Mouse (Mus musculus) heart, adult 2 months (tissue): Measurements from ENCODE around the gene Mymk. TPM values are rescaled to one million over a fixed set of nuclear protein-coding genes. Genes with fewer than 3 reads are reported as not detected.

ENCODE experiments used
- DNase-seq, 2 experiments: peaks; one replicate each; pipeline ENCODE4 v3.0.0; 2021
- H3K27ac ChIP-seq: fragments of 200-600 bp; 2 replicates; pipeline ENCODE4 v1.8.1; 2022
- H3K27me3 ChIP-seq: fragments of 200-500 bp; 2 replicates; pipeline ENCODE4 v1.6.1; 2012; ENCODE audit warnings: mild to moderate bottlenecking, low read length, inconsistent platforms, mixed read lengths; ENCODE audit not compliant: control insufficient read depth, insufficient read depth
- H3K36me3 ChIP-seq: fragments of 200-500 bp; 2 replicates; pipeline ENCODE4 v1.6.1; 2012; ENCODE audit warnings: low read length, inconsistent platforms; ENCODE audit not compliant: control insufficient read depth, insufficient read depth
- H3K4me1 ChIP-seq: fragments of 200-500 bp; 2 replicates; pipeline ENCODE4 v1.6.1; 2011; ENCODE audit warnings: low read length; ENCODE audit not compliant: control insufficient read depth, insufficient read depth
- H3K4me3 ChIP-seq: fragments of 200-600 bp; 2 replicates; pipeline ENCODE4 v1.8.1; 2022
- H3K79me2 ChIP-seq: fragments of 200-500 bp; replicated peaks from 2 replicates; pipeline ENCODE4 v1.6.1; 2012; ENCODE audit warnings: mild to moderate bottlenecking, inconsistent platforms, low read length, moderate library complexity, mixed read lengths; ENCODE audit not compliant: control insufficient read depth, insufficient read depth
- H3K9ac ChIP-seq: fragments of 200-500 bp; 2 replicates; pipeline ENCODE4 v1.6.1; 2012; ENCODE audit warnings: low read depth, mild to moderate bottlenecking, control low read depth, inconsistent platforms, low read length, mixed read lengths
- CTCF ChIP-seq: fragments of 200-600 bp; IDR thresholded peaks from 2 replicates; pipeline ENCODE4 v1.8.1; 2022; ENCODE audit warnings: antibody characterized with exemption, mild to moderate bottlenecking, moderate library complexity
- EP300 ChIP-seq: fragments of 200-500 bp; IDR thresholded peaks from 2 replicates; pipeline ENCODE4 v1.6.1; 2011; ENCODE audit warnings: low read depth, low read length, control low read depth; ENCODE audit not compliant: insufficient read depth
- POLR2A ChIP-seq: fragments of 200-500 bp; IDR thresholded peaks from 2 replicates; pipeline ENCODE4 v1.6.1; 2011; ENCODE audit warnings: mild to moderate bottlenecking, low read depth, low read length, control low read depth; ENCODE audit not compliant: insufficient read depth
- WGBS: fragments of 180-500 bp; shearing (Covaris S2); methylation state at CpG from one replicate; pipeline ENCODE4 v1.1.7; 2018; 5-methylcytosine and 5-hydroxymethylcytosine counted together
- intact Hi-C: fragments of 180-260 bp; cut with DNase I; formaldehyde crosslinking; loops from one replicate; pipeline ENCODE4 v1.15.1; 2025
- polyA plus RNA-seq: library from polyadenylated mRNA; depleted of rRNA; stranded (reverse); fragments of >200 nt; gene quantifications from 2 replicates; pipeline ENCODE4 v1.2.3, GENCODE M21; 2012
- total RNA-seq, 2 experiments: library from RNA; stranded (reverse); gene quantifications; 2 replicates each; pipeline ENCODE4 v1.2.3; 2021

Gene Mymk
- total and polyA plus RNA-seq, 3 experiments = 0.10 TPM; not detected in 2

GRCm38 (mm10) chr2:27086483-27087010 lies 14.6 kb upstream of the Mymk start:
- TF ChIP-seq CTCF (no peak), EP300 (no peak), POLR2A (no peak)
- DNase-seq = no peak
- peaks cover 26% of the 10 kb centered on the region for H3K4me1 ChIP-seq
- no peak overlapping the region for H3K9ac ChIP-seq
- H3K27ac ChIP-seq = no peak overlapping the region
- H3K4me3 ChIP-seq = no peak overlapping the region
- intact Hi-C loops = no loop called here
- WGBS = 84% methylated on average over 4 of the region's 4 CpGs
- H3K36me3 ChIP-seq = no peaks in the 10 kb centered on the region
- no peaks in the 10 kb centered on the region for H3K27me3 ChIP-seq
- H3K79me2 ChIP-seq = no peaks in the 10 kb centered on the region

GRCm38 (mm10) chr2:27085801-27086200 lies 13.8 kb upstream of the Mymk start:
- no peaks in the 10 kb centered on the region for H3K36me3 ChIP-seq
- H3K27ac ChIP-seq = no peak overlapping the region
- H3K4me3 ChIP-seq = no peak overlapping the region
- TF ChIP-seq POLR2A = no peak
- no peak for TF ChIP-seq EP300
- TF ChIP-seq CTCF = no peak
- WGBS = 61% methylated on average over 2 of the region's 2 CpGs
- peaks cover 26% of the 10 kb centered on the region for H3K4me1 ChIP-seq
- intact Hi-C loops = no loop called here
- H3K9ac ChIP-seq = no peak overlapping the region
- no peaks in the 10 kb centered on the region for H3K79me2 ChIP-seq
- no peaks in the 10 kb centered on the region for H3K27me3 ChIP-seq
- DNase-seq = no peak

GRCm38 (mm10) chr2:27084963-27085362 lies 13.0 kb upstream of the Mymk start:
- intact Hi-C loops = no loop called here
- 53% methylated on average over 8 of the region's 8 CpGs for WGBS
- no peak for TF ChIP-seq EP300
- TF ChIP-seq CTCF = no peak
- H3K36me3 ChIP-seq = no peaks in the 10 kb centered on the region
- H3K27me3 ChIP-seq = no peaks in the 10 kb centered on the region
- H3K79me2 ChIP-seq = no peaks in the 10 kb centered on the region
- H3K4me1 ChIP-seq = peaks cover 27% of the 10 kb centered on the region
- no peak for DNase-seq
- H3K27ac ChIP-seq = no peak overlapping the region
- no peak overlapping the region for H3K9ac ChIP-seq
- H3K4me3 ChIP-seq = no peak overlapping the region

GRCm38 (mm10) chr2:27083761-27084475 lies 11.9 kb upstream of the Mymk start:
- Histone ChIP-seq H3K9ac (no peak overlapping the region), H3K4me1 (peaks cover 32% of the 10 kb centered on the region), H3K27me3 (no peaks in the 10 kb centered on the region), H3K4me3 (no peak overlapping the region), H3K27ac (no peak overlapping the region), H3K79me2 (no peaks in the 10 kb centered on the region), H3K36me3 (no peaks in the 10 kb centered on the region)
- WGBS = 44% methylated on average over 12 of the region's 12 CpGs
- DNase-seq = peak; percentile 35 to 47
- intact Hi-C loops = no loop called here
- TF ChIP-seq EP300 (no peak), CTCF (no peak), POLR2A (no peak)

GRCm38 (mm10) chr2:27079649-27080048 lies 7.7 kb upstream of the Mymk start:
- intact Hi-C loops = loop anchor here (2.0 kb wide), 1 partner anchor 39 kb away; no protein-coding TSS in a partner anchor
- peak; percentile 32 to 41 for DNase-seq

GRCm38 (mm10) chr2:27079152-27079584 lies 7.2 kb upstream of the Mymk start, which contains the start of gene Adamtsl2:
Gene Adamtsl2, plus strand, starts transcription at chr2:27079379.
- intact Hi-C loops = loop anchor here (2.0 kb wide), 1 partner anchor 40 kb away; no protein-coding TSS in a partner anchor
- TF ChIP-seq EP300 = peak; percentile 44; the same call in 1 of the 2 replicates
- TF ChIP-seq POLR2A = peak; percentile 60; the same call in 1 of the 2 replicates
- peak; percentile 36; the same call in 1 of the 2 replicates for TF ChIP-seq CTCF
- Histone ChIP-seq H3K27me3 (no peaks in the 10 kb centered on the region), H3K36me3 (no peaks in the 10 kb centered on the region), H3K4me3 (peak within 1 kb of the TSS; percentile 30), H3K9ac (peak within 1 kb of the TSS; percentile 5; the same call in 1 of the 2 replicates), H3K4me1 (peaks cover 30% of the 10 kb centered on the region), H3K27ac (peak within 1 kb of the TSS; percentile 41), H3K79me2 (no peaks in the 10 kb centered on the region)
- peak; percentile 89 to 91 for DNase-seq
- 0% methylated on average over 10 of the region's 10 CpGs for WGBS

More at GRCm38 (mm10) chr2:27079649-27080048, 7.7 kb upstream of the Mymk start:
- no peak for TF ChIP-seq POLR2A
- TF ChIP-seq CTCF = no peak
- no peak for TF ChIP-seq EP300
- Histone ChIP-seq H3K4me1 (peaks cover 31% of the 10 kb centered on the region), H3K4me3 (peak overlapping the region; percentile 30), H3K27me3 (no peaks in the 10 kb centered on the region), H3K27ac (peak overlapping the region; percentile 41), H3K36me3 (no peaks in the 10 kb centered on the region), H3K9ac (peak overlapping the region; percentile 5; the same call in 1 of the 2 replicates), H3K79me2 (no peaks in the 10 kb centered on the region)
- 67% methylated on average over 2 of the region's 2 CpGs for WGBS
